Comparison of ENCODE assay signal across 8 mouse cellular contexts in genomic region chr5:113139064-113139726, GRCm38 (mm10). TPM values are rescaled to one million over a fixed set of nuclear protein-coding genes. Genes with fewer than 3 reads are reported as not detected.
DNase-seq lines count a peak whose midpoint lies in the region; ATAC-seq and TF ChIP-seq lines count a peak whose summit lies in the region.

No protein-coding gene starts in this region.

- no peak overlapping the region for H3K27ac ChIP-seq in neural tube, embryonic 11.5 days (ENCODE audit: low read depth, low read length)
- peak overlapping the region; percentile 43 for H3K27ac ChIP-seq in liver, embryonic 12.5 days
- peak overlapping the region; percentile 90 for H3K27ac ChIP-seq in stomach, postnatal 0 days (replicated peaks)

- peak overlapping the region; percentile 84 for H3K4me2 ChIP-seq in neural tube, embryonic 11.5 days (ENCODE audit: low read depth)
- H3K4me2 ChIP-seq in liver, embryonic 12.5 days: peak overlapping the region; percentile 78
- peak overlapping the region; percentile 92 for H3K4me2 ChIP-seq in stomach, postnatal 0 days (replicated peaks; ENCODE audit: low read depth)

- H3K4me1 ChIP-seq in neural tube, embryonic 11.5 days (ENCODE audit: control insufficient read depth, insufficient read depth, low read length): peaks cover 16% of the 10 kb centered on the region
- H3K4me1 ChIP-seq in liver, embryonic 12.5 days: peaks cover 49% of the 10 kb centered on the region
- H3K4me1 ChIP-seq in stomach, postnatal 0 days (replicated peaks; ENCODE audit: control insufficient read depth, insufficient read depth): no peaks in the 10 kb centered on the region

- no peaks in the 10 kb centered on the region for H3K36me3 ChIP-seq in neural tube, embryonic 11.5 days (ENCODE audit: control insufficient read depth, insufficient read depth, low read length)
- 0 out of 2 replicates have a peak, but pooled peaks cover 3% of the 10 kb centered on the region for H3K36me3 ChIP-seq in liver, embryonic 12.5 days
- H3K36me3 ChIP-seq in stomach, postnatal 0 days (ENCODE audit: control insufficient read depth, insufficient read depth, low read length): no peaks in the 10 kb centered on the region

- DNase-seq in frontal cortex, adult 2 months (ENCODE audit: extremely low spot score in 1 of 2, low spot score in 1 of 2): no peak
- DNase-seq in neural tube, embryonic 11.5 days (ENCODE audit: low spot score): no peak
- DNase-seq in neural tube, embryonic 10.5 days (ENCODE audit: extremely low spot score, low spot score): no peak
- no peak for DNase-seq in stomach, postnatal 0 days (ENCODE audit: low spot score)
- no peak for DNase-seq in left cerebral cortex, postnatal 14 days (ENCODE audit: low spot score in 2 of 2)
- no peak for DNase-seq in gastrocnemius, adult 8-10 months (ENCODE audit: low spot score in 2 of 2)

- H3K4me3 ChIP-seq in neural tube, embryonic 11.5 days (ENCODE audit: low read depth, low read length): peak overlapping the region; percentile 35
- peak overlapping the region; percentile 54 for H3K4me3 ChIP-seq in liver, embryonic 12.5 days
- H3K4me3 ChIP-seq in stomach, postnatal 0 days (ENCODE audit: low read depth, low read length): peak overlapping the region; percentile 48

- intact Hi-C loops in left cerebral cortex, postnatal 14 days (cut with DNase I): loop anchor here (5.0 kb wide), 1 partner anchor 37 kb away; no protein-coding TSS in a partner anchor

- peak overlapping the region; percentile 62 for H3K9ac ChIP-seq in neural tube, embryonic 11.5 days (ENCODE audit: low read length)
- H3K9ac ChIP-seq in liver, embryonic 12.5 days: peak overlapping the region; percentile 62; the same call in 1 of the 2 replicates
- peak overlapping the region; percentile 67 for H3K9ac ChIP-seq in stomach, postnatal 0 days (ENCODE audit: low read length)

- no peaks in the 10 kb centered on the region for H3K9me3 ChIP-seq in neural tube, embryonic 11.5 days (ENCODE audit: control insufficient read depth, low read length)
- H3K9me3 ChIP-seq in liver, embryonic 12.5 days (replicated peaks): no peaks in the 10 kb centered on the region
- no peaks in the 10 kb centered on the region for H3K9me3 ChIP-seq in stomach, postnatal 0 days (ENCODE audit: control insufficient read depth, low read length)

- no peak for TF ChIP-seq CTCF in stomach, postnatal 0 days (IDR thresholded peaks at IDR 0.05; ENCODE audit: low read depth)

- TF ChIP-seq EP300 in stomach, postnatal 0 days (optimal IDR thresholded peaks at IDR 0.05): no peak

- H3K27me3 ChIP-seq in neural tube, embryonic 11.5 days (ENCODE audit: control insufficient read depth, insufficient read depth, low read length): peaks cover 25% of the 10 kb centered on the region
- H3K27me3 ChIP-seq in liver, embryonic 12.5 days (replicated peaks): peaks cover 33% of the 10 kb centered on the region
- no peaks in the 10 kb centered on the region for H3K27me3 ChIP-seq in stomach, postnatal 0 days (ENCODE audit: control insufficient read depth, insufficient read depth, low read length)

- WGBS in neural tube, embryonic 11.5 days: 67% methylated on average over 7 of the region's 7 CpGs
- 50% methylated on average over 7 of the region's 7 CpGs for WGBS in liver, embryonic 12.5 days (ENCODE audit: insufficient replicate concordance)
- WGBS in stomach, postnatal 0 days: 52% methylated on average over 7 of the region's 7 CpGs

- 0 out of 2 replicates have a peak, but pooled peaks have one; percentile 2 for ATAC-seq in frontal cortex, adult (ENCODE audit: low TSS enrichment)
- ATAC-seq in neural tube, embryonic 11.5 days (ENCODE audit: insufficient read depth, low FRiP score, low TSS enrichment): no peak
- ATAC-seq in liver, embryonic 12.5 days: peak; percentile 22; the same call in 1 of the 2 replicates
- ATAC-seq in stomach, postnatal 0 days (ENCODE audit: low FRiP score, low TSS enrichment): peak; percentile 18

RNA-seq across cellular contexts. Expression of gene Crybb3, which starts 57.8 kb away (rescaled TPM):
- 3.2 and 6.0 TPM in 2 replicates for polyA plus RNA-seq in frontal cortex, adult 2 months (2012; rRNA removed)
- not detected in 2 replicates for polyA plus RNA-seq in neural tube, embryonic 11.5 days (2014; fragmentation: Nextera tagmentation; extraction: Ambion mirVana)
- polyA plus RNA-seq in liver, embryonic 12.5 days (2016; fragmentation: Nextera tagmentation; extraction: Ambion mirVana): not detected in 2 replicates
- polyA plus RNA-seq in stomach, postnatal 0 days (2015; fragmentation: Nextera tagmentation; extraction: Ambion mirVana): 0.52 and 0.64 TPM in 2 replicates
- total RNA-seq in left cerebral cortex, postnatal 14 days (2021): 1 to 10 TPM; 3.4 to 4.2 TPM
- total RNA-seq in gastrocnemius, adult 8-10 months (2022): under 1 TPM in 2 of 4 experiments, not detected in 2; 0.41 to 0.83 TPM
